Mouse (Mus musculus) heart, postnatal 0 days (tissue): ENCODE measurements around the gene Slc26a1.

ENCODE experiments used
- CTCF ChIP-seq: IDR thresholded peaks from 2 replicates; pipeline ENCODE4 v1.5.1; 2016; ENCODE audit warnings: antibody characterized with exemption, control low read depth, low read depth
- EP300 ChIP-seq: IDR thresholded peaks from 2 replicates; pipeline ENCODE4 v1.6.1; 2016; ENCODE audit warnings: antibody characterized with exemption, low read depth

DNA sequence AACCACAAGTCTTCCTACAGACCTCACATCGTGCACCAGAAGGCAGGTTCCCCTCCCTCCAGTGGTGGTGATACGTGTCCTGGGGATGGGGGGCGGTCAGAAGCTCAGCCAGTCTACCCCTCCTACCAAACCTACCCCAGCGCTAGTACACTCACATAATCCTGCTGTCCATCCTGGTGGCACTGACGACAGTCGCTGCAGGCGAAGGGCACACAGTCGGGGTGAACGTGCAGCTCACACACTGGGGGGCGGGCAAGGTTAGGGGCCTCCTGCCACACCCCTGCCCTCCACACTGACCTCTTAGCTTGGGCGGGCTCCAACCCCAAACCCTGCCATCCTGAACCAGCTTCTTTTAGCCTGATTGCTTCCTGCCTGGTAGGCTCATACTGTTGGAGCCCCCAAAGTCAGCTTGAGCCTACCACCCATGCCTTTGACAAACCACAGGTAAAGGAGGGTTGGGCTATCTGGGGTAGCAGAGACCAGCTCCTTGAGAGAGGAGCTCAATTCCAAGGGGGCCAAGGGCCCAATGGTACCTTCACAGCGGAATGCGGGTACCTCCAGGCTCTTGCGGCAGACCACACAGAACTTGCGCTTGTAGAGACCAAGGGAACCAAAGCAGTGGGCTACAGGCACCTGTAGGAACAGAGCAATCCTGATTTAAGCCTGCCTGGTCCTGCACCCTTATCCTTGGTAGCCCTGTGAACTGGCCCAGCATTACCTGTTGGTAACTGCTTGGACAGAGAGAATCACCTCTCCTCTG lies 19.3 kb downstream of the Slc26a1 start:
- TF ChIP-seq CTCF = no peak
- TF ChIP-seq EP300 = no peak
